Mouse (Mus musculus): ENCODE data around the gene Kdm5b.

Kdm5b gene

DNA sequence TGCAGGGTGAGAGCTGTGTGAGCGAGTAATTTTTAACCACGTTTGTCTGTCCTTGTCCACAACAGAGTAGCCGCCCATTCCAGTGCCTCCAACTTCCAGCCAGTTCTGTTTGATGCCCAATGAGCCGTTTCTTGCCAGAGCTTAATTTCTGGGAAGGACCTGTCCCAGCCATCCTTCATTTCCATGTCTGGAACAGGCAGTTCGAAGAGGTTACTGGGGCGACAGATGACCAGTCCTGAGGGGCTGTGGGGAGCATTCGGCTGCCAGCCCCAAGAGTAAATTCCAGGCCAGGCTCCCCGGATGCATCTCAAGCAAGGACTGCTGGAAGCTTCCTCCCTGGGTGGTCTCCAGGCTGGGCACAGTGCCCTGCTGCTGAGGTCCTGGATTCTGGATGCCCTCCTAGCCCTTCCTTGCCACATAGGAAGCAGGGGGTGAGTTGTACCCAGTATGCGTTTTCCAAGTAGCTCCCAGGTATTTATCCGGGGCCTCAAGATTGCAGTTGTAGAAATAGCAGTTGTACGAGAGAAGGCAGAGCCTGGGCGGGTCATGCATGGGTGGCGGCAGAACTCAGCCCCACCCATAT, 91.4 kb downstream of the Kdm5b start:
- DNase-seq = peak; percentile 39 to 46

DNA sequence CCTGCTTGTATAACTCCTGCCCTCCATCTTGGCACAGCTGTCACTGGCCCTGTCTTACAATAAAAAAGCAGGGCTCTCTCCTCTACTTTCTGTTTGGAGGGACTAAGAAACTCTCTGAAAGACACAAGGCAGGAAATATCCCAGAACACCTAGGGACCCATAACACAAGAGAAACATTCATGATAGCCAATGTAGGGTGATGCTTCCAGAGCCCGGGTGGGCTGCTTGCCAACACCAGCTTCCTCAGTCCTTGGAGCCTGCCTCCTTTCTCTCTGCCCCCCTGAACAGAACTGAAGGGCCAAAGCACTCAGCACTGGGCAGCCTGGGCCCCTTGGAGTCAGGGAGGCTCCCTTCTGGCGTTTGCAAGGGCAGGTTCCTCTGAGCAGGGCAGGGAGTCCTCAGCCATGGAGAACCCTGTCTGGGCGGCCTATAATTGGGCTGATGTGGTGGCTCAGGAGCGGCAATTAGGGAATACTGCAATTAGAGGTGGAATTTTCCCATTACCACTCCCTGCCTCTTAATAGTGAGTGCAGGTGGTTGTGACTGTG, 92.0 kb downstream of the Kdm5b start:
- peak; percentile 13 to 58 for DNase-seq

DNA sequence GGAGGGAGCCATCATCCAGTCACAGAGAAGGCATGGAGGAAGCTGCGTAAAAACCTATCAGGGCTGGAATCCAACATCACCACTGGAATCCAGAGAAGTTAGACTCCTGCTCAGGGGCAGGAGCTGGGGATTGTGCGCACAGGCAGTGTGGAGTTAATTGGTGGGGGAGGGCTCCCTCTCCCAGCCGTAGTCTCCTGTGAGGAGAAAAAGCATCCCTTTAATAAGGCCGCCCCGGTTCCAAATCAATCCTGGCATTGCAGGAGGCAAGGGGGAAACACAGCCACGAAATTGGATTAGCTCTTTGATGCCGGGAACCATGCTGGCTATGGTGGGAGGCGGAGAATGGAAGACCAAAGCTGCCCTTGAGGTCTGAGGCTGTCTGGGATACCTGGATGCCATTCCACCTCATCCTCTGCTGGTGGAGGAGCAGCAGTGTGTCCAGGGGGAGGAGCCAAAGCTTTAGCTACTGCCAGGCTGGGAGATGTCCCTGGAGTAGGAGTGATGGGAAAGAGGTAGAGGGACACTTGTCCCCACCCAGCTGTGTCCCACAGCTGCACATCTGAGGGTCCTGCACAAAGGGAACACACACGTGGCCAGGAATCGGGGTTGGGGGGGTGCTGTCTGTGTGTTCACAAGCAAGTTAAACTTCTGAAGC, 93.8 kb downstream of the Kdm5b start:
- DNase-seq = no peak

GRCm38 (mm10) chr1:134658841-134659240, 98.9 kb downstream of the Kdm5b start:
- no peak for DNase-seq

GRCm38 (mm10) chr1:134660163-134660562, 100.2 kb downstream of the Kdm5b start:
- DNase-seq = no peak

DNA sequence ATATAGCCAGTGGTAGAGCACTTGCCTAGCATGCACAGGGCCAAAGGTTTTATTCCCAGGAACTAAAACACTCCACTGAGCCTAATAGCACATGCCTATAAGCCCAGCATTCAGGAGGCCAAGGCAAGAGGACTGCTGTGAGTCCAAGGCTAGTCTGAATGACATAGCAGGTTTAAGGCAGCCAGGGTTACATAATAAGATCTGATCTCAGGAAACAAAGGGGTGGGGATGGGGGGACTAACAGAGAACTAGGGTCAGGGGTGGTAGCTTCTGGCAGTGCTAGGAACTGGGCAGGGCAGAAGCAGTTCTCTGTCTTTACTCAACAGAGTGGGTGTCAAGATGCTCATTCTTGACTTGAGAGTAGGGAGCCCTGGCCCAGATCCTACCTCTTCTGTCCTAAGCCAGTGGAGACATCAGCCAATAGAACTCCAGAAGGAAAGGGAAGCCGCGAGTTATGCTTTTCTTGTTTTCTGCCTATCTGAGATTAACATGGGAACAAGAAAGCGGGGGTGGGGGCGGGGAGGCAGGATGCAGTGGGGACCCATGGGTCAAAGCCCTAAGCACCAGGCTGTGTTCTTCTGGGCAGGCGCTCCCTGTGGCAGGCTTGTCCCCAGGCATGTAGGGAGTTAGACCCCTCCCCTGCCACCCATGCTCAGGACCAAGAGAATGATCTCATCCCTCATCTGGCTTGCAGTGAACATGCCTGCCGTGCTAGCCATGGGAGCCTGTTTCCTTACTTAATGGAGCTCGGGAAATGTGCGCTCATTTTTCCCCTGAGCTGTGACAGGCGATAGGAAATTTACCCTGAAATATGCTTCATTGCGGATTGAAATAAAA, 111.5 kb downstream of the Kdm5b start:
- no peak for DNase-seq

GRCm38 (mm10) chr1:134674312-134674711, 114.3 kb downstream of the Kdm5b start:
- DNase-seq = peak in 1 of 2 experiments; percentile 8

DNA sequence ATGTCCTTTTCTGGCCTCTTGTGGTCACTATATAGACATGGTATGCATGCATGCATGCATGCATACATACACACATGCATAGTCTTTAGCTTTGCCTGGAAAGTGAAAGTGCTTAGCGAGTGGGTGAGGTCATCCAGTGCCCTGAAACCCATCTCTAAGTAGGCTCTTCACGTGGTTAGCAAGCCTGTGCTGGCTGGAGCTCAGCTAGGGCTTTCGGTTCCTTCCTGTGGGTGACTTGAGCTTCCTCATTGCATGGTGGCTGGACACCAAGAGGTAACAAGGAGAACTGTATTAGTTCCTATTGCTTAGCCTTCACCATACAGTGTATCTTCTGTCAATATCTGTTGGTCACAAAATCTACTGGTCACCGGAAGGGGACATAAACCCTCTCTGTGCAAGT, 119.5 kb downstream of the Kdm5b start:
- peak in 1 of 2 experiments; percentile 2 for DNase-seq

- DNase-seq = no peak
Observed at GRCm38 (mm10) chr1:134680617-134681016, 120.6 kb downstream of the Kdm5b start.

- no peak for DNase-seq
Observed at GRCm38 (mm10) chr1:134682460-134682859, 122.5 kb downstream of the Kdm5b start.

Measured in kidney, adult 8-10 months (tissue).